Mouse (Mus musculus): ENCODE results near the gene Gcg. TPM values are rescaled to one million over a fixed set of nuclear protein-coding genes. Genes with fewer than 3 reads are reported as not detected.

Gene Gcg
- not detected for polyA plus RNA-seq (2017; shearing (Covaris generic))

GRCm38 (mm10) chr2:62483550-62483949 is at the start of gene Gcg:
Gcg (minus strand) TSS chr2:62483650.

Other genes with a start within 250 kb of the Gcg start
- 64.3 TPM for gene Dpp4, start 71.4 kb downstream of the Gcg start, polyA plus RNA-seq (2017; shearing (Covaris generic))
- gene Fap, start 90.4 kb upstream of the Gcg start, polyA plus RNA-seq (2017; shearing (Covaris generic)): 0.49 TPM
- gene Ifih1, start 162.6 kb upstream of the Gcg start, polyA plus RNA-seq (2017; shearing (Covaris generic)): 14.6 TPM
- 15.4 TPM for gene Gca, start 180.6 kb upstream of the Gcg start, polyA plus RNA-seq (2017; shearing (Covaris generic))